ENCODE assay signal across 26 mouse cellular contexts in genomic region chr1:33636421-33637195, GRCm38 (mm10). TPM values are rescaled to one million over a fixed set of nuclear protein-coding genes. Genes with fewer than 3 reads are reported as not detected.
DNase-seq lines count a peak whose midpoint lies in the region; ATAC-seq and TF ChIP-seq lines count a peak whose summit lies in the region.
"Had no signal": no experiment of that assay in that cellular context is flagged by ENCODE, and none has a peak within 500 bp of the region (broad histone marks: within the 10 kb centered on the region; RNA-seq: fewer than 3 reads in every experiment).

No protein-coding gene starts in this region.

- no peak for TF ChIP-seq EP300 in ES-Bruce4 (IDR thresholded peaks at IDR 0.05; ENCODE audit: insufficient read depth, low read depth, low read length)

- H3K4me2 ChIP-seq in heart, embryonic 15.5 days, result peak overlapping the region; percentile 25; the same call in 1 of the 2 replicates
- H3K4me2 ChIP-seq in liver, embryonic 13.5 days, result no peak overlapping the region
- no peak overlapping the region for H3K4me2 ChIP-seq in liver, embryonic 12.5 days
- H3K4me2 ChIP-seq: forebrain, embryonic 15.5 days; hindbrain, embryonic 13.5 days; limb, embryonic 13.5 days; midbrain, embryonic 13.5 days had no signal

- 90% methylated on average over 10 of the region's 10 CpGs for WGBS in heart, embryonic 15.5 days
- WGBS in liver, embryonic 13.5 days (ENCODE audit: insufficient replicate concordance), result 89% methylated on average over 10 of the region's 10 CpGs
- 91% methylated on average over 10 of the region's 10 CpGs for WGBS in liver, embryonic 12.5 days (ENCODE audit: insufficient replicate concordance)

- H3K4me1 ChIP-seq in heart, embryonic 15.5 days (replicated peaks), result no peaks in the 10 kb centered on the region
- peaks cover 60% of the 10 kb centered on the region for H3K4me1 ChIP-seq in liver, embryonic 13.5 days (replicated peaks)
- H3K4me1 ChIP-seq in liver, embryonic 12.5 days, result peaks cover 55% of the 10 kb centered on the region
- H3K4me1 ChIP-seq in ES-Bruce4 (ENCODE audit: control insufficient read depth, insufficient read depth, low read length), result no peaks in the 10 kb centered on the region
- H3K4me1 ChIP-seq: embryonic facial prominence, embryonic 10.5 days; forebrain, embryonic 15.5 days; hindbrain, embryonic 13.5 days; limb, embryonic 13.5 days; midbrain, embryonic 13.5 days had no signal

- TF ChIP-seq CTCF in ES-Bruce4 (IDR thresholded peaks at IDR 0.05; ENCODE audit: low read depth, low read length), result no peak

- H3K27me3 ChIP-seq in heart, embryonic 15.5 days, result no peaks in the 10 kb centered on the region
- no peaks in the 10 kb centered on the region for H3K27me3 ChIP-seq in liver, embryonic 13.5 days
- H3K27me3 ChIP-seq in liver, embryonic 12.5 days (replicated peaks), result no peaks in the 10 kb centered on the region
- no peaks in the 10 kb centered on the region for H3K27me3 ChIP-seq in ES-Bruce4 (ENCODE audit: control insufficient read depth, insufficient read depth, low read length, poor library complexity, severe bottlenecking)
- H3K27me3 ChIP-seq: forebrain, embryonic 15.5 days; hindbrain, embryonic 13.5 days; limb, embryonic 13.5 days; midbrain, embryonic 13.5 days; Patski had no signal

- H3K9me3 ChIP-seq in heart, embryonic 15.5 days (replicated peaks), result no peaks in the 10 kb centered on the region
- 0 out of 2 replicates have a peak, but pooled peaks cover 2% of the 10 kb centered on the region for H3K9me3 ChIP-seq in liver, embryonic 13.5 days (replicated peaks)
- peaks cover 7% of the 10 kb centered on the region; the same call in 1 of the 2 replicates for H3K9me3 ChIP-seq in liver, embryonic 12.5 days (replicated peaks)
- H3K9me3 ChIP-seq in ES-Bruce4 (replicated peaks; ENCODE audit: control insufficient read depth, insufficient read depth, low read length, poor library complexity, severe bottlenecking), result no peaks in the 10 kb centered on the region
- H3K9me3 ChIP-seq: forebrain, embryonic 15.5 days; hindbrain, embryonic 13.5 days; midbrain, embryonic 13.5 days had no signal

- no peak overlapping the region for H3K4me3 ChIP-seq in heart, embryonic 15.5 days
- H3K4me3 ChIP-seq in liver, embryonic 13.5 days (replicated peaks), result no peak overlapping the region
- no peak overlapping the region for H3K4me3 ChIP-seq in liver, embryonic 12.5 days
- peak overlapping the region; percentile 4 for H3K4me3 ChIP-seq in ES-Bruce4 (ENCODE audit: low read depth, low read length)
- H3K4me3 ChIP-seq: embryonic facial prominence, embryonic 10.5 days; forebrain, embryonic 15.5 days; hindbrain, embryonic 13.5 days; limb, embryonic 13.5 days; midbrain, embryonic 13.5 days had no signal

- H3K27ac ChIP-seq in heart, embryonic 15.5 days, result no peak overlapping the region
- H3K27ac ChIP-seq in liver, embryonic 13.5 days, result peak overlapping the region; percentile 25; the same call in 1 of the 2 replicates
- no peak overlapping the region for H3K27ac ChIP-seq in liver, embryonic 12.5 days
- H3K27ac ChIP-seq in ES-Bruce4 (ENCODE audit: insufficient read depth, low read length), result peak overlapping the region; percentile 39; the same call in 1 of the 2 replicates
- H3K27ac ChIP-seq: embryonic facial prominence, embryonic 10.5 days; forebrain, embryonic 15.5 days; hindbrain, embryonic 13.5 days; limb, embryonic 13.5 days; midbrain, embryonic 13.5 days; stomach, postnatal 0 days had no signal

- ATAC-seq in heart, embryonic 15.5 days (replicated peaks; ENCODE audit: insufficient number of reproducible peaks, insufficient read depth, low FRiP score, low read depth), result no peak
- no peak; the same call in 1 of the 2 replicates for ATAC-seq in liver, embryonic 13.5 days (ENCODE audit: low read depth)
- ATAC-seq in liver, embryonic 12.5 days, result no peak
- ATAC-seq: activated CD4-positive, CD25-positive, alpha-beta regulatory T cell, adult 4 months; forebrain, embryonic 15.5 days; inflammation-experienced regulatory T-cells, adult 6 months; midbrain, embryonic 13.5 days; Patski had no signal

- intact Hi-C loops in heart, postnatal 10 days (cut with DNase I), result no loop called here

- TF ChIP-seq POLR2A in ES-Bruce4 (IDR thresholded peaks at IDR 0.05; ENCODE audit: insufficient read depth, low read length), result no peak

- H3K9ac ChIP-seq in heart, embryonic 15.5 days, result no peak overlapping the region
- no peak overlapping the region for H3K9ac ChIP-seq in liver, embryonic 13.5 days
- H3K9ac ChIP-seq in liver, embryonic 12.5 days, result no peak overlapping the region
- peak overlapping the region; percentile 48 for H3K9ac ChIP-seq in ES-Bruce4 (ENCODE audit: low read depth, poor library complexity, severe bottlenecking)
- H3K9ac ChIP-seq: forebrain, embryonic 15.5 days; hindbrain, embryonic 13.5 days; limb, embryonic 13.5 days; midbrain, embryonic 13.5 days had no signal

- H3K36me3 ChIP-seq in heart, embryonic 15.5 days, result peaks cover 17% of the 10 kb centered on the region
- H3K36me3 ChIP-seq in liver, embryonic 13.5 days, result peaks cover 77% of the 10 kb centered on the region
- peaks cover 86% of the 10 kb centered on the region for H3K36me3 ChIP-seq in liver, embryonic 12.5 days
- no peaks in the 10 kb centered on the region for H3K36me3 ChIP-seq in ES-Bruce4 (ENCODE audit: control insufficient read depth, insufficient read depth, low read length, poor library complexity, severe bottlenecking)

- DNase-seq in heart, postnatal 10 days, result no peak
- DNase-seq in liver, embryonic 13.5 days, result no peak
- DNase-seq in R1 (ENCODE audit: low read depth, low spot score), result peak; percentile 54
- DNase-seq in left cerebral cortex, adult 11 months (ENCODE audit: low spot score), result no peak
- DNase-seq: adrenal gland, adult 8-10 months; cerebellum, adult 11-12 months; cerebellum, postnatal 10 days; gastrocnemius, postnatal 25 days; kidney, postnatal 36 days; layer of hippocampus, postnatal 36 days; lung, adult 18-20 months; right cerebral cortex, postnatal 14 days; thymus, adult 2 months; thymus, postnatal 4 days had no signal

RNA-seq across cellular contexts. Expression of gene Prim2, which starts 33.0 kb away (rescaled TPM):
- 15.7 and 21.0 TPM in 2 replicates for polyA plus RNA-seq in heart, embryonic 15.5 days (2015; fragmentation: Nextera tagmentation; extraction: Ambion mirVana)
- total RNA-seq in heart, postnatal 10 days (2021), result 1 to 10 TPM; 5.7 to 6.2 TPM
- 43.2 and 49.5 TPM in 2 replicates for polyA plus RNA-seq in liver, embryonic 13.5 days (2015; fragmentation: Nextera tagmentation; extraction: Ambion mirVana)
- polyA plus RNA-seq in liver, embryonic 12.5 days (2016; fragmentation: Nextera tagmentation; extraction: Ambion mirVana), result 49.2 and 50.0 TPM in 2 replicates
- polyA plus RNA-seq in ES-Bruce4 (2011; ENCODE audit: insufficient read depth, insufficient read length, low read depth, missing spikeins), result 38.4 and 39.3 TPM in 2 replicates

Comparison
In these comparisons a context has a peak if more than half of its experiments do, and no peak if none do; other contexts are left out.
1. H3K27ac ChIP-seq: peak in liver, embryonic 13.5 days (single experiment) and ES-Bruce4 (single experiment); none in heart, embryonic 15.5 days (single experiment) and liver, embryonic 12.5 days (single experiment).